Mouse (Mus musculus) cerebellum, adult 2 months (tissue): Measurements from ENCODE around the gene Syn2. TPM values are rescaled to one million over a fixed set of nuclear protein-coding genes. Genes with fewer than 3 reads are reported as not detected.

Source experiments
- DNase-seq, 2 experiments: peaks; one replicate each; pipeline ENCODE4 v3.0.0; 2021
- H3K27ac ChIP-seq: fragments of 200-500 bp; 2 replicates; pipeline ENCODE4 v1.5.1; 2012; ENCODE audit warnings: low read length, control low read depth, inconsistent platforms; ENCODE audit not compliant: insufficient read depth
- H3K27me3 ChIP-seq: fragments of 200-500 bp; 2 replicates; pipeline ENCODE4 v1.6.1; 2012; ENCODE audit warnings: inconsistent platforms, mild to moderate bottlenecking, low read length, moderate library complexity; ENCODE audit not compliant: control insufficient read depth, insufficient read depth
- H3K4me1 ChIP-seq: fragments of 200-500 bp; 2 replicates; pipeline ENCODE4 v1.6.1; 2011; ENCODE audit warnings: low read length; ENCODE audit not compliant: control insufficient read depth, insufficient read depth
- H3K4me3 ChIP-seq: fragments of 200-500 bp; replicated peaks from 2 replicates; pipeline ENCODE3; 2011; ENCODE audit warnings: mild to moderate bottlenecking, low read depth, low read length, control low read depth; ENCODE audit not compliant: insufficient read depth
- CTCF ChIP-seq: fragments of 200-500 bp; IDR thresholded peaks from 2 replicates; pipeline ENCODE4 v1.5.1; 2011; ENCODE audit warnings: low read depth, mild to moderate bottlenecking, control low read depth, low read length, moderate library complexity, borderline replicate concordance; ENCODE audit not compliant: insufficient read depth
- POLR2A ChIP-seq: fragments of 200-500 bp; IDR thresholded peaks from 2 replicates; pipeline ENCODE4 v1.6.1; 2011; ENCODE audit warnings: low read length, control low read depth, borderline replicate concordance; ENCODE audit not compliant: insufficient read depth
- WGBS: fragments of 180-500 bp; shearing (Covaris S2); methylation state at CpG from one replicate; pipeline ENCODE4 v1.1.7; 2018; 5-methylcytosine and 5-hydroxymethylcytosine counted together
- polyA plus RNA-seq: library from polyadenylated mRNA; depleted of rRNA; stranded (reverse); fragments of >200 nt; gene quantifications from 2 replicates; pipeline ENCODE4 v1.2.3, GENCODE M21; 2012; rRNA removed

Syn2 gene
- polyA plus RNA-seq, result 272 and 292 TPM in 2 replicates

DNA sequence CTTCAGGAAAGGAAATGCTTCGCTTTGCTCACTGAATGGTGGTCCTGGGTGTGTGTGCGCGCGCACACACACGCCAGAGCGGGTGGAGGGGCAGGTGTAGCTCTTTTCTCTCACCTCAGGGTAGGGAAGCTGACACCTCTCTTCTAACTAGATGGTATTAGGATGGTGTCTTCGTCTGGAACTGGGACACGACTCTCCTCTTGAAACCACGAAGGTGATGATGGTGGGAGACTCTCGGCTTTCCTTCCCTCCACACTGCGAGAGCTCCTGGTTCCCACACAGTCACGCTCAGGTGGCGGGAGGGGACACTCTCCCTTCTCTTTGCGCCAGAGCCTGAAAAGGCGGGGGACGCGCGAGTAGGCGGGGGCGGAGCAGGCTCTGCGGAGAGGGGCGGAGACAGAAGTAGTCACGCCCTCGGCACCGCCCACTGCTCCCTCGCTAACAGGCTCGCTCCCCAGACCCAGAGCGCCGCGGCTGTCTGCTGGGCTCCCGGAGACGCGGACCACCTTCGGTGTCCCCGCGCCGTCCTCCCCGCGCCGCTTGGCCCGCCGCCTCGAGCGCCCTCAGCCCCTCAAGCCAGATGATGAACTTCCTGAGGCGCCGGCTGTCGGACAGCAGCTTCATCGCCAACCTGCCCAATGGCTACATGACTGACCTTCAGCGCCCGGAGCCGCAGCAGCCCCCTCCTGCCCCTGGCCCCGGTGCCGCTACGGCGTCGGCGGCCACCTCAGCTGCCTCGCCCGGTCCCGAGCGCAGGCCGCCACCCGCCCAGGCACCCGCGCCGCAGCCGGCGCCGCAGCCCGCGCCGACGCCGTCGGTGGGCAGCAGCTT is at the start of gene Syn2:
Gene Syn2 (plus strand): TSS at position 402 of the 831 bp plus-strand sequence.
- TF ChIP-seq POLR2A (peak; percentile 95), CTCF (no peak)
- DNase-seq, result peak; percentile 96 to 98
- no peaks in the 10 kb centered on the region for H3K27me3 ChIP-seq
- H3K4me1 ChIP-seq, result no peaks in the 10 kb centered on the region; the same call in 1 of the 2 replicates
- WGBS, result under 1% methylated on average over 75 of the region's 75 CpGs
- H3K27ac ChIP-seq, result peak within 1 kb of the TSS; percentile 91
- peak within 1 kb of the TSS; percentile 90 for H3K4me3 ChIP-seq

GRCm38 (mm10) chr6:115085274-115085841 is 49.3 kb upstream of the Syn2 start:
- peak; percentile 85 to 89 for DNase-seq
- H3K27me3 ChIP-seq, result no peaks in the 10 kb centered on the region
- 4% methylated on average over 9 of the region's 9 CpGs for WGBS
- TF ChIP-seq POLR2A, result peak; percentile 31; the same call in 1 of the 2 replicates
- no peak for TF ChIP-seq CTCF
- peaks cover 23% of the 10 kb centered on the region for H3K4me1 ChIP-seq
- no peak overlapping the region for H3K4me3 ChIP-seq
- H3K27ac ChIP-seq, result peak overlapping the region; percentile 89

- WGBS, result 78% methylated on average over 7 of the region's 7 CpGs
- Histone ChIP-seq H3K4me3 (no peak overlapping the region), H3K27ac (no peak overlapping the region), H3K27me3 (no peaks in the 10 kb centered on the region), H3K4me1 (peaks cover 28% of the 10 kb centered on the region)
- no peak for DNase-seq
- TF ChIP-seq CTCF (no peak), POLR2A (no peak)
Measured at GRCm38 (mm10) chr6:115088314-115089106, 46.2 kb upstream of the Syn2 start.

DNA sequence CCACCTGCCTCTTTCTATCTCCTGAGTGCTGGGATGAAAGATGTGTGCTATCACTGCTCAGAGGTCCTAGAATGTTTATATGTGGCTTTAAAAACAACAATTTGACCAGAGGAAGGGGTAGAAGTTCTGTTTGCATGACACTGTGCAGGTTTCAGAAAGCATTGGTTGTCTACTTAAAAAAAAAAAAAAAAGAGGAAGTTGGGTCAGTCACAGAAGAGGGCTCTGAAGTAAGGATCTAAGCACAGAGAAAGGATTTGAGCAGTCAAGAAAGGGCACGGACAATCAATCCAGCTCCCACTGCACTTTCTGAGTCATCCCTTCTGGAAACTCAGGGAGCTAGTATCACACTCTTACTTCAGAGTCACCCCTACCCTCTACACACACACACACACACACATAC is 43.0 kb upstream of the Syn2 start:
- no peak for TF ChIP-seq POLR2A
- TF ChIP-seq CTCF, result no peak
- no peak for DNase-seq
- Histone ChIP-seq H3K27me3 (no peaks in the 10 kb centered on the region), H3K27ac (no peak overlapping the region), H3K4me3 (no peak overlapping the region), H3K4me1 (peaks cover 5% of the 10 kb centered on the region; the same call in 1 of the 2 replicates)
- WGBS, result 85% methylated on average over 1 of the region's 1 CpGs

- no peak for DNase-seq
- TF ChIP-seq CTCF (no peak), POLR2A (no peak)
- Histone ChIP-seq H3K27ac (no peak overlapping the region), H3K27me3 (no peaks in the 10 kb centered on the region), H3K4me1 (no peaks in the 10 kb centered on the region), H3K4me3 (no peak overlapping the region)
- WGBS, result 91% methylated on average over 4 of the region's 4 CpGs
Measured at GRCm38 (mm10) chr6:115102542-115102941, 32.2 kb upstream of the Syn2 start.

- WGBS, result 90% methylated on average over 1 of the region's 1 CpGs
Measured at GRCm38 (mm10) chr6:115111426-115111825, 23.3 kb upstream of the Syn2 start.

GRCm38 (mm10) chr6:115122181-115122580 is 12.5 kb upstream of the Syn2 start:
- Histone ChIP-seq H3K27me3 (no peaks in the 10 kb centered on the region), H3K27ac (no peak overlapping the region), H3K4me1 (peaks cover 14% of the 10 kb centered on the region; the same call in 1 of the 2 replicates), H3K4me3 (no peak overlapping the region)
- no peak for DNase-seq
- TF ChIP-seq POLR2A, result no peak
- no peak for TF ChIP-seq CTCF
- WGBS, result 59% methylated on average over 4 of the region's 4 CpGs

More at GRCm38 (mm10) chr6:115111426-115111825, 23.3 kb upstream of the Syn2 start:
- H3K27ac ChIP-seq, result no peak overlapping the region
- no peaks in the 10 kb centered on the region for H3K27me3 ChIP-seq
- no peak for DNase-seq
- no peaks in the 10 kb centered on the region for H3K4me1 ChIP-seq
- TF ChIP-seq CTCF (no peak), POLR2A (no peak)
- no peak overlapping the region for H3K4me3 ChIP-seq
